Mouse (Mus musculus): ENCODE measurements around the gene Zfp770. TPM values are rescaled to one million over a fixed set of nuclear protein-coding genes. Genes with fewer than 3 reads are reported as not detected.

The Zfp770 gene
- 1 to 10 TPM; 2.3 to 3.0 TPM for total RNA-seq (2023)

DNA sequence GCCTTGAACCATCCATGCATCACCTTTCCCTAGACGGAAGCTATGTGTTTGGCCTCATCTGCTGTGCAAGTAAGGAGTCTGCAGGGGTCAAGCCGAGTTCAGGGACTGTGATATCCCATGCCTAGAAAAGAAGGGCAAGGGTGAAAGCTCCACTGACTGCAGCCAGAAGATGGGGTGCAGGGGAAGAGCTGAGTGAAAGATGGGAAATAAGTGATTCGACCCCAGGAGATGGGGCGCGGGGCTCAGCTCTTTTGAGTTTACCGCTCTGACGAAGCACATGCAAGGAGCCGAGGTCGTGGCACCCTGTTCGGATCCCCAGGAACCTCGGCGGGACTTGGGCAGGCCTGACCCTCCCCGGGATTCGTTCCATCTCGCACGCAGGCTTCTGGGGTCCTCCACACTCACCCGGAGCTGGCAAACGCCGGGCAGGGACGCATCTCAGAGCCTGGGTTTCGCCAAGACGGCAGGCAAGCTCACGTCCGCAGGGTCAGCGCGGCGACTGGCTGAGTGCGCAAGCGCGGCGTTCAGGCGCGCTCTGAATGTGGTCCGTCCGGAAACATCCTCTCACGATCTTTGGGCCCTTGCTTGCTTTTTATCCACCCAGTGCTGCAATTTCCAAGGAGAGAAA lies at the start of gene Zfp770:
Zfp770 (minus strand) TSS at position 538 of the 628 bp plus-strand sequence.

DNA sequence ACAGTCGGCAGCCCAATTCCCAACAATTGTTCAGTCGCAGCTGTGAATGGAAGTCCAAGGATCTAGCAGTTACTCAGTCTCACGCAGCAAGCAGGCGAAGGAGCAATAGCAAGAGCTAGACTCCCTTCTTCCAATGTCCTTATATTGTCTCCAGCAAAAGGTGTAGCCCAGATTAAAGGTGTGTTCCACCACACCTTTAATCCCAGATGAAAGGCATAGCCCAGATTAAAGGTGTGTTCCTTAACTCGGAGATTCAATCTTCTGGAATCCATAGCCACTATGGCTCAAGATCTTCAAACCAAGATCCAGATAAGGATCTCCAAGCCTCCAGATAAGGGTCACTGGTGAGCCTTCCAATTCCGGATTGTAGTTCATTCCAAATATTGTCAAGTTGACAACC lies 14.3 kb downstream of the Zfp770 start, which contains the start of gene Aqr:
Aqr (minus strand) TSS at position 101 of the 400 bp plus-strand sequence.

Other genes starting within 250 kb of the Zfp770 start
- gene Gjd2, start 187.8 kb downstream of the Zfp770 start, total RNA-seq (2023): not detected
- not detected for gene Actc1, start 147.9 kb downstream of the Zfp770 start, total RNA-seq (2023)
- gene Aqr, start 14.4 kb downstream of the Zfp770 start, total RNA-seq (2023): 10 to 100 TPM; 26.7 to 29.9 TPM